Mouse (Mus musculus) CH12.LX (cell line): ENCODE results near the gene Spata20.

Experiments used
- CTCF ChIP-seq, 2 experiments: IDR thresholded peaks in 1 of 2; conservative IDR thresholded peaks in 1 of 2; 2 replicates each; pipeline ENCODE4 v1.5.1; 2011 to 2012; ENCODE audit warnings: low read depth in 2 of 2, low read length in 2 of 2, improper control_type of control experiment in 1 of 2, inconsistent platforms in 1 of 2, mild to moderate bottlenecking in 1 of 2, moderate library complexity in 1 of 2
- IRF4 ChIP-seq: IDR thresholded peaks from 2 replicates; pipeline ENCODE4 v1.6.1; 2014; ENCODE audit warnings: low read depth, mild to moderate bottlenecking, inconsistent platforms, low read length, improper control_type of control experiment
- MAFK ChIP-seq: IDR thresholded peaks from 2 replicates; pipeline ENCODE4 v1.6.1; 2011; ENCODE audit warnings: low read length, improper control_type of control experiment; ENCODE audit not compliant: insufficient replicate concordance
- MAX ChIP-seq: IDR thresholded peaks from 2 replicates; pipeline ENCODE4 v1.6.1; 2011; ENCODE audit warnings: low read length, improper control_type of control experiment
- POLR2A ChIP-seq: IDR thresholded peaks from 2 replicates; pipeline ENCODE4 v1.6.1; 2011; ENCODE audit warnings: low read depth, mild to moderate bottlenecking, improper control_type of control experiment, low read length
- RAD21 ChIP-seq: IDR thresholded peaks from 2 replicates; pipeline ENCODE4 v1.6.1; 2011; ENCODE audit warnings: low read depth, mild to moderate bottlenecking, low read length, improper control_type of control experiment, moderate library complexity
- RCOR1 ChIP-seq: conservative IDR thresholded peaks from 2 replicates; pipeline ENCODE4 v1.6.1; 2012; ENCODE audit warnings: low read depth, mild to moderate bottlenecking, inconsistent platforms, low read length, improper control_type of control experiment
- SMC3 ChIP-seq: IDR thresholded peaks from 2 replicates; pipeline ENCODE4 v1.6.1; 2011; ENCODE audit warnings: low read depth, low read length, improper control_type of control experiment
- TCF12 ChIP-seq: IDR thresholded peaks from 2 replicates; pipeline ENCODE4 v1.6.1; 2014; ENCODE audit warnings: low read depth, mild to moderate bottlenecking, inconsistent platforms, low read length, improper control_type of control experiment
- USF2 ChIP-seq: conservative IDR thresholded peaks from 2 replicates; pipeline ENCODE4 v1.6.1; 2011; ENCODE audit warnings: low read depth, low read length, improper control_type of control experiment
- ZC3H11A ChIP-seq: IDR thresholded peaks from 2 replicates; pipeline ENCODE4 v1.6.1; 2012; ENCODE audit warnings: low read depth, mild to moderate bottlenecking, inconsistent platforms, low read length, improper control_type of control experiment
- ZMIZ1 ChIP-seq: IDR thresholded peaks from 2 replicates; pipeline ENCODE4 v1.6.1; 2012; ENCODE audit warnings: low read depth, mild to moderate bottlenecking, inconsistent platforms, low read length, improper control_type of control experiment

- TF ChIP-seq POLR2A, result no peak
- TF ChIP-seq ZMIZ1, result no peak
- TF ChIP-seq CTCF (conservative IDR thresholded peaks at IDR 0.05 in 1 of 2, IDR thresholded peaks at IDR 0.05 in 1 of 2; ENCODE audit: low read depth in 2 of 2, low read length in 2 of 2), result no peak
- no peak for TF ChIP-seq SMC3
- TF ChIP-seq RCOR1, result no peak
- no peak for TF ChIP-seq MAX
- TF ChIP-seq MAFK, result no peak
- no peak for TF ChIP-seq ZC3H11A
- TF ChIP-seq IRF4, result no peak
- TF ChIP-seq RAD21, result no peak
- TF ChIP-seq USF2, result no peak
- TF ChIP-seq TCF12, result no peak
Observed at GRCm38 (mm10) chr11:94528879-94529278, 42.9 kb upstream of the Spata20 start.
